Mouse (Mus musculus) kidney, postnatal 0 days (tissue): ENCODE results near the gene 3110040N11Rik. TPM values are rescaled to one million over a fixed set of nuclear protein-coding genes. Genes with fewer than 3 reads are reported as not detected.

ENCODE experiments used
- ATAC-seq: fragments of 200-750 bp; cut with Nextera tagmentation; replicated peaks from 2 replicates; pipeline ENCODE4 v1.8.0; 2017; ENCODE audit warnings: low read depth, moderate number of reproducible peaks, moderate TSS enrichment, moderate library complexity; ENCODE audit not compliant: low FRiP score
- DNase-seq: peaks from one replicate; pipeline ENCODE4 v3.0.0-alpha.2; 2016; ENCODE audit warnings: low spot score
- H3K27ac ChIP-seq: fragments of 300-500 bp; sonication (generic); 2 replicates; pipeline ENCODE4 v1.5.1; 2014; ENCODE audit warnings: mild to moderate bottlenecking
- H3K27me3 ChIP-seq: fragments of 300-500 bp; sonication (generic); 2 replicates; pipeline ENCODE4 v1.6.1; 2014; ENCODE audit warnings: low read length, mixed read lengths; ENCODE audit not compliant: insufficient read depth
- H3K36me3 ChIP-seq: fragments of 300-500 bp; sonication (generic); 2 replicates; pipeline ENCODE4 v1.6.1; 2014; ENCODE audit warnings: low read length, mixed read lengths; ENCODE audit not compliant: insufficient read depth
- H3K4me1 ChIP-seq: fragments of 300-500 bp; sonication (generic); replicated peaks from 2 replicates; pipeline ENCODE4 v1.6.1; 2014; ENCODE audit warnings: antibody characterized with exemption, low read length, mixed read lengths; ENCODE audit not compliant: insufficient read depth
- H3K4me2 ChIP-seq: fragments of 300-500 bp; sonication (generic); 2 replicates; pipeline ENCODE4 v1.6.1; 2014; ENCODE audit warnings: mild to moderate bottlenecking, low read length, moderate library complexity, mixed read lengths
- H3K4me3 ChIP-seq: fragments of 300-500 bp; sonication (generic); replicated peaks from 2 replicates; pipeline ENCODE4 v1.5.1; 2014; ENCODE audit warnings: low read depth, low read length
- H3K9ac ChIP-seq: fragments of 300-500 bp; sonication (generic); 2 replicates; pipeline ENCODE4 v1.6.1; 2014; ENCODE audit warnings: low read depth, low read length
- H3K9me3 ChIP-seq: fragments of 300-500 bp; sonication (generic); replicated peaks from 2 replicates; pipeline ENCODE4 v1.6.1; 2016; ENCODE audit warnings: low read length, inconsistent platforms, mixed read lengths
- CTCF ChIP-seq: IDR thresholded peaks from 2 replicates; pipeline ENCODE4 v1.5.1; 2016; ENCODE audit warnings: antibody characterized with exemption, low read depth, mild to moderate bottlenecking, moderate library complexity
- WGBS: fragments of 180-500 bp; shearing (Covaris S2); extraction: QIAGEN DNeasy Blood & Tissue Kit; methylation state at CpG from one replicate; pipeline ENCODE4 v1.1.7; 2014; 5-methylcytosine and 5-hydroxymethylcytosine counted together
- polyA plus RNA-seq: library from polyadenylated mRNA; unstranded; fragments of >200 nt; fragmentation: Nextera tagmentation; extraction: Ambion mirVana; gene quantifications from 2 replicates; pipeline ENCODE4 v1.2.1, GENCODE M21; 2015

3110040N11Rik gene
- polyA plus RNA-seq, 1 experiment from 2014 or later, result 49.0 TPM

DNA sequence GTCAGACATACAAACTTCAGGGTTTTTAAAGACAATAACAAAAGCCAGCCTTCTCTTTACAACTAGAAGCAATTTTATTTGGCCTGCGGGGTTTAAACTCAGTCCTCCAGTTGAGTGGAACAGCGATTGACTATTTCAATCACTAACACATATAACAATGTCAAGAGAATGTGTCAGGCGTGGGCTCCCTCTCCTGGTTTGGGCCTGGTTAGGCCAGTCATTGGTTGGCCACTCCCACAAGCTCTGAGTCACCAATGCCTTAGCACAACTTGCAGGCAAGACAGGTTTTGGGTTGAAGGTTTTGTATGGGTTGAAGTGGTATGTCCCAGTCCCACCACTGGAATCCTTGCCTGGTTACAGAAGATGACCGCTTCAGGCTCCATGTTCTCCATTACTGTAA is 45.1 kb downstream of the 3110040N11Rik start:
- WGBS, result 60% methylated on average over 4 of the region's 4 CpGs
- Histone ChIP-seq H3K9me3 (no peaks in the 10 kb centered on the region), H3K9ac (no peak overlapping the region), H3K27me3 (no peaks in the 10 kb centered on the region), H3K4me2 (no peak overlapping the region), H3K4me3 (no peak overlapping the region), H3K36me3 (no peaks in the 10 kb centered on the region), H3K4me1 (no peaks in the 10 kb centered on the region), H3K27ac (no peak overlapping the region)
- TF ChIP-seq CTCF, result peak; percentile 69
- ATAC-seq, result no peak
- DNase-seq, result peak; percentile 40

DNA sequence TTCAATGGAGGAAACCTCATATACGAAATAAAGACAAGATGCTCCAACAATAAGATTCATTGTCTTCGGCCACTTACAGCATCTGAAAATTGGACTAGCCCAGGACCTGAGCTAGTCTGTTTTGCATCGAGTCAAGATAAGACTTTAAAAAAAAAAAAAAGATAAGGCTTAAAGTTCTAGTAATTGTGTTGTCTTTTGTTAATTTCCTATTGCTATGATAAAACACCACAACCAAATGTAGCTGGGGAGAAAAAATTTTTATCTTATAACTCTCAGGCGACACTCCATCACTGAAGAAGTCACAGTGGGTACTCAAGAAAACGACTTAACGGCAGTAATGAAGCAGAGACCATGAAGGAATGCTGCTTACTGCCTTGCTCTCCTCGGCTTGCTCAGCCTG is 49.3 kb downstream of the 3110040N11Rik start:
- no peak overlapping the region for H3K4me2 ChIP-seq
- 89% methylated on average over 7 of the region's 7 CpGs for WGBS
- no peak overlapping the region for H3K27ac ChIP-seq
- no peaks in the 10 kb centered on the region for H3K9me3 ChIP-seq
- no peak for TF ChIP-seq CTCF
- ATAC-seq (no peak), DNase-seq (no peak)
- no peaks in the 10 kb centered on the region for H3K36me3 ChIP-seq
- no peaks in the 10 kb centered on the region for H3K27me3 ChIP-seq
- no peak overlapping the region for H3K4me3 ChIP-seq
- H3K9ac ChIP-seq, result no peak overlapping the region
- no peaks in the 10 kb centered on the region for H3K4me1 ChIP-seq

DNA sequence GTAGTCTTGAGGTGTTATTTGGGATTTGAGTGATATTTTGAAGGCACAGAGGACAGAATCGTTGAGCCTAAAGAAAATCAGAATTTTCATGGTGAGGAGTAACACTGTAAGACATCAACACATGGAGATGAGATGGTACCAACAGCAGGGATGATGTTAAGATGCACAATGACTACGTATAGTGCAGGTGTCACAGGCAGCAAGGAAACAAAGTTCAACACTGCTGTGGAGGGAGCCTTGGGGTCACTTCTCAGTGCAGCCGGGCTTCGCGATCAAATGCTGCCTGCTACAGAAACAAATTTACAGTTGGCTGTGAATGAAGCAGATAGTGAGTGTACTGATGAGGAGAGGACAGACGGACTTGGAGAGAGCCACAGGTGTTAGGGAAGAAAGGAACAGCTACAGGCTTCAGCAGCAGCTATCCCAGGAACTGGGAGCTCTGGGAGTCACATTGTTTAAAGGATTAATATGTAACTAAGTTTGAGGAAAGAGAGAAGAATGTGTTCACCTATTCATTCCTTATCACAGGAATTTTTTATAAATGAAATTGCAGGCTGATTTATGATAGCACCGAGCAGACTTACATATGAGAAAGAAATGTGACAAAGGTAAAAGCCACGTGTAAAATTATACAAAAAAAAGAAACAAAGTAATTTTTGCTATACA is 50.4 kb downstream of the 3110040N11Rik start:
- no peaks in the 10 kb centered on the region for H3K4me1 ChIP-seq
- no peak for ATAC-seq
- H3K9ac ChIP-seq, result no peak overlapping the region
- no peaks in the 10 kb centered on the region for H3K27me3 ChIP-seq
- no peak overlapping the region for H3K4me3 ChIP-seq
- H3K27ac ChIP-seq, result no peak overlapping the region
- H3K4me2 ChIP-seq, result no peak overlapping the region
- H3K9me3 ChIP-seq, result no peaks in the 10 kb centered on the region
- 62% methylated on average over 8 of the region's 8 CpGs for WGBS
- no peak for TF ChIP-seq CTCF
- DNase-seq, result no peak
- H3K36me3 ChIP-seq, result no peaks in the 10 kb centered on the region

DNA sequence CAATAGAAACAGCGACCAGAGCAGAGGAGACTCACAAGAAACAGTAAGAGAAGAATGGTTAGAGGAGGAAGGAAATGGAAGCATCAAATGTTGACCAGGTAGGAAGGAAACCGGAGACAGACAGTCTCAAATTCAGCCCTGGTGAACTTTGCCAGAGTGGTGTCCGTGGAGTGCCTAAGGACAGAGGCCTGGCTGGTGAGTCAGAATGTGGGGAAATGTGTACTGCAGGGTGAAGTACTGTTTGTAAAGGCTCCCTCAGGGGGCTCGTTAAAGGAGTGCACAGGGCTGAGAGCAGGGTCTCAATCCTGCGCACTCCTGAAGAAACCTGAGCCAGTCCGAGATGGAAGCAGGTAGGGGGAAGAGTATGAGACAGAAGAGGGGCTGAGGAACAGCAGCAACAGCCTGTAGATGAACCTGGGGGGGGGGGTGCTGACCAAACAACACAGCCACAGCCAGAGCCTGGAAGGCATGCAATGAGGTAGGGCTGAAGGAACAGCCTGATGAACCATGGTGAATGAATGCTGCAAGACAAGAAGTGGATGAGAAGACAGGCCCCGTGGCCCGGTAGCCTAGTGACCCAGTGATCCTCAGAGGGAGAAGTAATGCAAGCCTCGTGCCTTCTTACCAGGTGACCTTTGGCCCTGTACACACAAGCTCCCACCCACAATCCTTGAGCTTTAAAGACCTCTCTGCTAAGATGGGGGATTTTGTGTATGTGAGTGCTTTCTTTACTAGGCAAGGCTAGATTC is 53.8 kb downstream of the 3110040N11Rik start:
- H3K4me2 ChIP-seq, result no peak overlapping the region
- WGBS, result 51% methylated on average over 9 of the region's 9 CpGs
- H3K36me3 ChIP-seq, result no peaks in the 10 kb centered on the region
- H3K4me1 ChIP-seq, result no peaks in the 10 kb centered on the region
- TF ChIP-seq CTCF, result no peak
- no peaks in the 10 kb centered on the region for H3K27me3 ChIP-seq
- DNase-seq, result peak; percentile 6
- H3K9me3 ChIP-seq, result no peaks in the 10 kb centered on the region
- no peak overlapping the region for H3K9ac ChIP-seq
- H3K4me3 ChIP-seq, result no peak overlapping the region
- H3K27ac ChIP-seq, result no peak overlapping the region
- no peak for ATAC-seq

DNA sequence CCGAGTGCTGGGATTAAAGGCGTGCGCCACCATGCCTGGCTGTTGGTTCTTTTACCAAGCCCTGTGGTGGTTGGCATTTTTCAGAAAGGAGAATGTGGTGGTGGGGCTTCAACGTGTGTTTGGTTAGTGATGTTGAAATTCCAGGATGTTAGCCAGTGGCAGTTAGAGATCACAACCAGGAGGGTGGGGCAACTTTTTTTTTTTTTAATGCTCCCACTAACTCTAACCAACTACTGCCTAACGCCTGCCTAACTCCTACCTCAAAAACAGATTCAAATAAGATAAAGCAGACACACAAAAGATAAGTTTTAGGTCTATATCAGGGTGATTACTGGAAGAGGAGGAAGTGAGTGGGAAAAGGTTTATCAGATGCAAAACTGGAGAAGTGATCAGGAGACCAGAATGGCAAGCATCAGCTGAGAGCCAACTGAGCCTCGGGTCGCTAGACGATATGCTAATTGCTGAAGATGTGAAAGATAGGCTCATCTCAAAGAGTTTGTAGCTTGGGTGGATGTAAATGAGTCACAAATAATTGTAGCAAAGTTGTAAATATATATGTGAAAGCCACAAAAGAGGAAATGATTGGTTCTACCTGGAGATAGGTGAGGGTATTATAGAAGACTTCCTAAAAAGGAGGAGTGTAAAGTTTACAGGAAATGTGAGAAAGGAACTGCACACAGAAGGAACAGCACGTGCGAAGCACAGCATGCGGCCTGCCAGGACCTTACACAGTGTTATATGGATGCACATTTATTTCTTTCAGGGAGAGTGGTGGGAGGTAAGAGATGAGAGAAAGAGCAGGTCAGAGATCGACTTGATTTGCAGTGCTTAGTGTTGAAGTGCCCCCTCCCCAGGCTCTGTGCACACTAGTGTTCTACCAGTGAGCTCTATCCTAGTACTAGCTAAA is 56.8 kb downstream of the 3110040N11Rik start:
- H3K9me3 ChIP-seq, result no peaks in the 10 kb centered on the region
- no peaks in the 10 kb centered on the region for H3K4me1 ChIP-seq
- no peaks in the 10 kb centered on the region for H3K36me3 ChIP-seq
- ATAC-seq (no peak), DNase-seq (no peak)
- no peaks in the 10 kb centered on the region for H3K27me3 ChIP-seq
- no peak for TF ChIP-seq CTCF
- H3K4me2 ChIP-seq, result no peak overlapping the region
- H3K27ac ChIP-seq, result no peak overlapping the region
- no peak overlapping the region for H3K4me3 ChIP-seq
- WGBS, result 81% methylated on average over 12 of the region's 12 CpGs
- no peak overlapping the region for H3K9ac ChIP-seq

Other genes with a start within 250 kb of the 3110040N11Rik start
- 0.04 and 0.05 TPM in 2 replicates for gene Fsd2, start 222.5 kb downstream of the 3110040N11Rik start, polyA plus RNA-seq
- gene Whamm, start 218.2 kb downstream of the 3110040N11Rik start, polyA plus RNA-seq, result 5.1 and 5.7 TPM in 2 replicates
- gene Homer2, start 82.0 kb downstream of the 3110040N11Rik start, polyA plus RNA-seq, result 8.2 and 8.4 TPM in 2 replicates
- 173 and 175 TPM in 2 replicates for gene Ramac, start 26.6 kb downstream of the 3110040N11Rik start, polyA plus RNA-seq
- gene Btbd1, start 40.0 kb upstream of the 3110040N11Rik start, polyA plus RNA-seq, result 71.1 and 76.5 TPM in 2 replicates
- gene Gm10160, start 66.3 kb upstream of the 3110040N11Rik start, polyA plus RNA-seq, result not detected in 2 replicates
- gene Tm6sf1, start 69.5 kb upstream of the 3110040N11Rik start, polyA plus RNA-seq, result 10.4 TPM in 2 replicates
- 12.7 and 12.9 TPM in 2 replicates for gene Hdgfl3, start 145.0 kb upstream of the 3110040N11Rik start, polyA plus RNA-seq
- 0.04 and 0.05 TPM in 2 replicates for gene Bnc1, start 202.8 kb upstream of the 3110040N11Rik start, polyA plus RNA-seq